Mouse (Mus musculus) WW6 (cell line): Measurements from ENCODE around the gene Smarca4.
"Not testable (repeated sequence)": the region's sequence is repeated elsewhere in the genome, so short reads cannot be mapped to it uniquely, and the experiment has no call there.

Source experiments
- DNase-seq: peaks from one replicate; pipeline ENCODE4 v3.0.0-alpha.2; 2013; ENCODE audit warnings: low read depth, low spot score

The Smarca4 gene

GRCm38 (mm10) chr9:21662034-21662433 is 46.1 kb downstream of the Smarca4 start:
- no peak for DNase-seq

GRCm38 (mm10) chr9:21668946-21669345 is 53.0 kb downstream of the Smarca4 start:
- DNase-seq = no peak

GRCm38 (mm10) chr9:21670354-21670753 is 54.4 kb downstream of the Smarca4 start:
- no peak for DNase-seq

DNA sequence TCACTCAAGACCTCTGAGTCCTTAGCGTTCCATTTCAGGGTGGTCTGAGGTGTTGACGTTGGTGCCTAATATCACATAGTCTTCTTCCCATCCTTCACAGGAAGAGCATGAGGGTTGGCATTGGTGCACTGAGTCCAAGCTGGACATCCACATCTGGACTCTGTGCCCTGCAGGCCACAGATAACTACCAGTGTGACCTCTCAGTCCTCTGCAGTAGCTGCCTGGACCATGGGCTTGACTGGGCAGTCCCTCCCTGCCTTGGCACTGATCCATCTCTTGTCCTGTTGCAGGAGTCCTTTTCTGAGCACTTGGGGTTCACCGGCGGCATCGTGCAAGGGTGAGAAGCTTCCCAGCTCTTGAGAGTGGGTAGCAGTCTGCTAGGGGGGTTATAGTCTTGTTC is 55.8 kb downstream of the Smarca4 start:
- no peak for DNase-seq

- no peak for DNase-seq
Measured at GRCm38 (mm10) chr9:21677706-21678105, 61.7 kb downstream of the Smarca4 start.

DNA sequence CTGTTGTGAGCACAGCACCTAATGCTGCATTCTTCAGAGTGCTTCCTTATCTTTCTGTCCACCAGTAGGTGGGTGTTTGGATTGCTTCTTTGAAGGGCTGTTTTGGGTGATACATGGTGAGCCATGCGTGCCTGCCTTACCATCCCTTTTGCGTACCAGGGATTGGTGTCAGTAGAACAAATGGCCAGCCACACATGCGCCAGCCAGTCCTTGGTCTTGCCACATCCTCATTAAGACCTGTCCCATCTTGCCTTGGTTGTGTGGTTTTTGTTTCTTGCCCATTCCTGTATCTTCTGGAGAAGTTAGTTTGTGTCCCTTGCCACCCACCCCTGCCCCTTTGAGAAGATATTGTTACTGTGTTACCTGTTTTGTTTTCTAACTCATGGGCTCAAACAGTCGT is 64.5 kb downstream of the Smarca4 start:
- no peak for DNase-seq

DNA sequence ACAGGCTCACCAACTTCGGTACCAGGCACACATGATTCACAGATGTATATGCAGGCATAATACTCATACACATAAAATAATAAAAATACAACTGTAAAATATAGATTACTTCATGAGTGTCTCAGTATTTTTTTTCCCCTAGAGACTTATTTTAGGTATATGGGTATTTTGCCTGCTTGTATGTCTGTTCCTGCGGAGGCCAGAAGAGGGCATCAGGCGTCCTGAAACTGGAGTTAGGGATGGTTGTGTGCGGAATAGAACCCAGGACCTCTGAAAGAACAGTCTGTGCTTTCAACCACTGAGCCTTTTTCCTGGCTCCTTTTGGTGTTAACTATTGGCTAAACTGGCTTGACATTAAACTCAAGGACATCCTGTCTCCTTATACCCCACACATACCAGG is 66.9 kb downstream of the Smarca4 start:
- DNase-seq = no peak

DNA sequence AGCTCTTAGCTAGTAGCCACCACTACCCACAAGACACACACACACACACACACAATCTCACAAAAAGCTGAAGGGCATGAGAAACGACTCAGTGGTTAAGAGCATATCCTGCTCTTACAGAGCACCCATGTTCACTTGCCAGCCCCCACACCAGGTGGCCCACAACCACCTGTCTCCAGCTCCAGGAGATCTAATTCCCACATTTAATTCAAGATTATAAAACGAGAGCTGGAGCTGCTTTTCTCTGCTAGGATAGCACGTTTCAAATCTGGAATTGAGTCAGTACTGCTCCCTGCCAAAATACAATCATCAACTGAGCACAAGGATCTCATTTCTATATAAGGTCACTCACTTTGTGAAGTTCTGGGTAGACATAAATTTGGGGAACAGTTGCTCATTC is 67.9 kb downstream of the Smarca4 start:
- DNase-seq = no peak

DNA sequence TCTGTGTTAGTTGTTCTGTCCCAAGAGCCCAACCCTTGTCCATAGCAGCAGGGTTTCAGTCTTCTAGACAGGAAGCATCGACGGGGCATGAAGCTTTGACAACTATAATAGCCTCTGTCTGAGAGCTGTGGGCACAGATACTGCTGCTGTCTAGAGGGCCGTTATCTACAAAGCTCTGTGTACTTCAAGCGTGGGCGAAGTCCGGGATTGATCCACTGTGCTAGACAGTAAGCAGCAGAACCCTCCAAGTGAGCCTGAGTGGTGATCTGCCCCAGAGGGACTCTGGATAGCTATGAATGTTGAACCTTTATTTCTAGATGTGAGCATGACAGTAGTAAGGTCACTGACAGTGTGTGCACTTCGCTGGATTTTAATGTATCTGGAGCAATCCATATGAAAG is 72.6 kb downstream of the Smarca4 start:
- DNase-seq = no peak

DNA sequence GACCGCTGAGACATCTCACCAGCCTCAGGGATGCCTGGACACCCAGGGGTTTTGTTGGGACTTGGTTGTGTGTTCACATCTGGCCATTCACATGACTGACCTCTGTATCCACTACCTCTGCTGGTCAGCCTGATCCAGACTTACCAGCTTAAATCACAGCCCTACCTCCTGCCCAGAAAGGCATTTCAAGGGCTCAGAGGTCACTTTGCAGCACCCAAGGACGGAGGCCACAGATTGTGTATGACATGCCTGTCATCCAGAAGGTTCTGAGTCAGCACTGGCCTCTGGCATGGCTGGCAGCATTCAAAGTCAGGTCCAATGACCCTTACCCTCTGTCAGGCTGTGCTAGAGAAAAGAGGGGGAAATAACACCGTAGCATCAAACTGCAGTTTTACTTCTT is 74.1 kb downstream of the Smarca4 start:
- no peak for DNase-seq

DNA sequence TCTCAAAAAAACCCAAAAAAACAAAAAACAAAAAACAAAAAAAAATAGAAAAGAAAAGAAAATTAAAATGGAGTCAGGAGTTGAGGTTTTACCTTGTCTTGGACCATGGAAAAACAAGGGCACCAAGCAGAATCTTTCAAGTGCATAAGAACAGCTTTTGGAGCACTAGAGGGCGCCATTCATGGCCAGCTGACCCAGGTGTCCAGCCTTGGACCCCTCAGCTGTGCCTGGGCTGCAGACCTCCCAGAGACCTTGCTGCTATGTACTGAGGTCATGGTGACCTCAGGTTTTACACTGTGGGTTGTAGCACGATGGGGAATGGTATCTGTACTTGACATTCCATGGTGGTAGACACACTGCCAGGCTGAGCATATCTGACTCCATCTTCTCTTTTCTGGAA is 75.9 kb downstream of the Smarca4 start:
- DNase-seq = no peak

GRCm38 (mm10) chr9:21692491-21692890 is 76.5 kb downstream of the Smarca4 start:
- DNase-seq = no peak

GRCm38 (mm10) chr9:21694071-21694470 is 78.1 kb downstream of the Smarca4 start:
- DNase-seq = no peak

- DNase-seq = no peak
Measured at GRCm38 (mm10) chr9:21695229-21695792, 79.3 kb downstream of the Smarca4 start.

DNA sequence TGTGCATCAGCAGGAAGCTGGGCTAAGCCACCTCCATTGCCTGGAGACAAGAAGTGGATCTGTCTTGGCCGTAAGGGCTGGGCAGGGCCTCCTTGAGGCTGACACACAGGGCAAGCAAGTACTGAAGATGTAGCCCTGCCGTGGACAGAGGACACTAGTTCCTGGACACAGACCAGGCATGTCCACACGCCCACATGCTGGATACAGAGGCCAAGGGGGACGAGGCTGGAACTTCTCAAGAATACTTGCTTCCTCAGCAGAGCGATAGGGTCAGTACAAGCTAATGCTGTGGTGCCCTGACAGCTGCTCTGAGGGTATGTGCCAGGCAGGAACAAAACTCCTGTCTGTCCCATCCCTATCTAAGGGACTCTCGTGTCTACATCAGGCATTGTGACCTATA is 81.2 kb downstream of the Smarca4 start:
- no peak for DNase-seq

- not testable (repeated sequence) for DNase-seq
Measured at GRCm38 (mm10) chr9:21699280-21699679, 83.3 kb downstream of the Smarca4 start.

GRCm38 (mm10) chr9:21701091-21701490 is 85.1 kb downstream of the Smarca4 start:
- no peak for DNase-seq

DNA sequence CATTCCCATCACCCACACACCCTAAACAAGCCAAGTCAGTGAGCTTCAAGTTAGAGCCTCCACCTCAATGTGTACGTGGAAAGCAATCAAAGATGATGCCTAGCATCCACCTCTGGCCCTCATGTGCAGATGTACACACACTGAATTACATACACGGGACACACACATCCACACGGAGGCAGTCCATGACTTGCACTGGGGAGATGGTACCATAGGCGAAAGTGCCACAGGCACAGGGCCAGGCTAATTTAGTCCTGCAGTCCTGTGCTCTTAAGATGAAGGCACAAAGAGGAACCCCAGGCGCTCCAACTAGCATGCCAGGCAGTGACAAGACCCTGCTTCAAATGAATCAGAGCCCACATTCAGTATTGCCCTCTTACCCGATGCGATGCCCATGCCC is 87.5 kb downstream of the Smarca4 start:
- no peak for DNase-seq

DNA sequence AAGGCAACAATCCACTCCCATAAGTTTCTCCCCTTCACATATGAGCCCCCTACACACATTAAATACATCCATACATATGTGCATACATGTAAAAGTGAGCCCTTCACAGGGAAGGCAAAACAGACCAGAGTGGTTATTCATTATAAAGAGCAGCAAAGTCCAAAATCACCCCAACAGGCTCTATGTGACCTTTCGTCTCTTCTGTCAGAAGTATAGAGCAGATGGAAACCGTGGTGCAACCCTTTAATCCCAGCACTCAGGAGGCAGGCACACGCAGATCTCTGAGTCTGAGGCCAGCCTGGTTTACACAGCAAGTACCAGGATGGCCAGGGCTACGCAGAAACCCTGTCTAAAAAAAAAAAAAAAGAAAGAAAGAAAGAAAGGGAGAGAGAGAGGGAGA is 90.1 kb downstream of the Smarca4 start:
- DNase-seq = no peak

DNA sequence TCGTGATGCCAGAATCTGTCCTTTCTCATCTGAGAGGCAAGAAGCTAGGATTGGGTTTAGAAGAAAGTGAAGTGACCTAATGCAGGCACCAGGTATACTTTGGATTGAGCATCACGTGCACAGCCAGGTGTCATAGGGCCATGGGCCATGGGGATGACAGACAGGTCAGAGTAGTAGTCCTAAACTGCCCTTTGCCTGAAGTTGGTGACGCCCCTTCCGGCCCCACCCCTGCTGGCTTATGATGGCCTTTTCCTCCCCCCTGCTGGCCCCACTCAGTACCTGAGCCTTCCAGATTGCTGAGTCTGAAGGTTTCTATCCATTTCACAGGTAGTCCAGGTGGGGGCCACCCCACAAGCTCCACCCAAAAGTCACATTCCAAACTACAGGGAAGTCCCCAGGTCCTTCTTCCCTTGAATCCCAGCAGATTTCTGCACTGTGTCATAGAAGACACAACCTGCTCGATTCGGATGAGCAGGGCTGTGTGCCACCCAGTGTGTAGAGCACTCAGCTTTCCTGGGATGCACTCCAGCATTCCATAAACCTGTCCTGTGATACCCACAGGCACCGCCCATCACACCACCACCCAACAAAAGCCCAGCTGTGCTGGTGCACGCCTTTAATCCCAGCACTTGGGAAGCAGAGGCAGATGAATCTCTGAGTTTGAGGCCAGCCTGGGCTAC is 90.8 kb downstream of the Smarca4 start:
- no peak for DNase-seq

DNA sequence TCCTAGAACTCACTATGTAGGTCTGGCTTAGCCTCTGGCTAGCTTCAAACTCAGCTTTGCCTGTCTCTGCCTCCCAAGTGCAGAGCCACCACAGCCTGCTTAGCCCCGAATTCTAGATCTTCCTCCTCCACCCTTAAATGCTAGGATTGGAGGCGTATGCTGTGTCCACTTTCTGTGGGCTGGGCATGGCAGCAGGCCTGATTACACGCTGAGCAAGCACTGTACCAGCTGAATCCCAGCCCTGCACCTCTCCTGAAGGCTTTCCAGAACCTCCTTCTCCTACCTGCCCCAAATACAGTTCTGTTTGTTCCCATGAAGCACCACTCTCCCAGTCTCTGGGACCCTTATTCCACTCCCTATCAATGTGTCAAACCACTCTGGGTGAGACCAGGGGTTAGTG is 93.4 kb downstream of the Smarca4 start:
- no peak for DNase-seq

DNA sequence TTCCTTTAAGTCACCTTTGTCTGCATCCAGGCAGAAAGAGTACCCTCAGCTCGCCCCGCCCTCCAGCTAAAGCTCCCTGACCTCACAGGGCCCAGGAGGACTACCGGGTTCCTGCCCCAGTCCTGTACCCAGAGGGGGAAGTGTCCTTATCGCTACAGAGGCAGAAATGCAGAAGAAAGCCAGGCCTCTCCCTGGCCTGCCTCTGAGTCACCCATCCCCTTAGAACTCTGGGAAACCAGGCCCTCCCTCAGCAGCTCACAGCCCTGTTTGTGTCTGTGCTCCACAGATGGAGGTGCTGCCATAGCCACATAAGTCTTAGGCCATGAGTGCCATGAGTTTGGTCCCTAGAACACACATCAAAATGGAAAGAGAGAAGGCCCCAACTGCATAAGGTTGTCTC is 99.3 kb downstream of the Smarca4 start:
- DNase-seq = no peak

GRCm38 (mm10) chr9:21717015-21717414 is 101.0 kb downstream of the Smarca4 start:
- no peak for DNase-seq

GRCm38 (mm10) chr9:21721036-21721435 is 105.1 kb downstream of the Smarca4 start:
- DNase-seq = no peak
